Mouse (Mus musculus) testis, adult 2 months (tissue): ENCODE data around the gene Triap1.

ENCODE experiments used
- CTCF ChIP-seq: fragments of 200-500 bp; IDR thresholded peaks from 2 replicates; pipeline ENCODE4 v1.5.1; 2012; ENCODE audit warnings: low read depth, mild to moderate bottlenecking, inconsistent platforms, low read length, moderate library complexity; ENCODE audit not compliant: control insufficient read depth, insufficient read depth, insufficient replicate concordance
- POLR2A ChIP-seq: fragments of 200-500 bp; IDR thresholded peaks from 2 replicates; pipeline ENCODE4 v1.6.1; 2012; ENCODE audit warnings: low read depth, mild to moderate bottlenecking, inconsistent platforms, low read length, moderate library complexity; ENCODE audit not compliant: control insufficient read depth

GRCm38 (mm10) chr5:115300792-115301614 lies 40.0 kb upstream of the Triap1 start, which contains the start of gene Dynll1:
- TF ChIP-seq POLR2A (peak; percentile 84), CTCF (peak; percentile 28; the same call in 1 of the 2 replicates)
